Mouse (Mus musculus) heart, embryonic 13.5 days (tissue): ENCODE data around the gene Dytn. TPM values are rescaled to one million over a fixed set of nuclear protein-coding genes. Genes with fewer than 3 reads are reported as not detected.

Source experiments
- ATAC-seq: fragments of 200-750 bp; cut with Nextera tagmentation; 2 replicates; pipeline ENCODE4 v1.8.0; 2017; ENCODE audit warnings: moderate TSS enrichment; ENCODE audit not compliant: insufficient number of reproducible peaks, low FRiP score, low TSS enrichment; ENCODE audit errors: extremely low read depth
- H3K27ac ChIP-seq: fragments of 300-500 bp; sonication (generic); replicated peaks from 2 replicates; pipeline ENCODE4 v1.5.1; 2015; ENCODE audit warnings: moderate library complexity, mild to moderate bottlenecking, inconsistent platforms
- H3K27me3 ChIP-seq: fragments of 300-500 bp; sonication (generic); replicated peaks from 2 replicates; pipeline ENCODE4 v1.6.1; 2015; ENCODE audit warnings: mild to moderate bottlenecking, inconsistent platforms
- H3K36me3 ChIP-seq: fragments of 300-500 bp; sonication (generic); 2 replicates; pipeline ENCODE4 v1.6.1; 2015; ENCODE audit warnings: mild to moderate bottlenecking, inconsistent platforms
- H3K4me1 ChIP-seq: fragments of 300-500 bp; sonication (generic); 2 replicates; pipeline ENCODE4 v1.6.1; 2015; ENCODE audit warnings: inconsistent platforms
- H3K4me2 ChIP-seq: fragments of 300-500 bp; sonication (generic); 2 replicates; pipeline ENCODE4 v1.6.1; 2015; ENCODE audit warnings: inconsistent platforms, mild to moderate bottlenecking, moderate library complexity
- H3K4me3 ChIP-seq: fragments of 300-500 bp; sonication (generic); 2 replicates; pipeline ENCODE4 v1.5.1; 2015; ENCODE audit warnings: moderate library complexity, mild to moderate bottlenecking, inconsistent platforms
- H3K9ac ChIP-seq: fragments of 300-500 bp; sonication (generic); 2 replicates; pipeline ENCODE4 v1.6.1; 2015; ENCODE audit warnings: inconsistent platforms, mild to moderate bottlenecking, moderate library complexity
- H3K9me3 ChIP-seq: fragments of 300-500 bp; sonication (generic); 2 replicates; pipeline ENCODE4 v1.6.1; 2016; ENCODE audit warnings: inconsistent platforms
- WGBS: fragments of 180-500 bp; shearing (Covaris S2); methylation state at CpG from one replicate; pipeline ENCODE4 v1.1.7; 2015; ENCODE audit warnings: mixed read lengths; 5-methylcytosine and 5-hydroxymethylcytosine counted together
- polyA plus RNA-seq: library from polyadenylated mRNA; unstranded; fragments of >200 nt; fragmentation: Nextera tagmentation; extraction: Ambion mirVana; gene quantifications from 2 replicates; pipeline ENCODE4 v1.2.1, GENCODE M21; 2015

The Dytn gene
- polyA plus RNA-seq, 1 experiment from 2014 or later = not detected

GRCm38 (mm10) chr1:63576803-63577202 is 109.9 kb downstream of the Dytn start:
- no peak for ATAC-seq
- no peaks in the 10 kb centered on the region for H3K4me1 ChIP-seq
- H3K4me3 ChIP-seq = no peak overlapping the region
- H3K9me3 ChIP-seq = no peaks in the 10 kb centered on the region
- no peaks in the 10 kb centered on the region for H3K27me3 ChIP-seq
- no peak overlapping the region for H3K4me2 ChIP-seq
- no peaks in the 10 kb centered on the region for H3K36me3 ChIP-seq
- H3K27ac ChIP-seq = no peak overlapping the region
- no peak overlapping the region for H3K9ac ChIP-seq
- 58% methylated on average over 5 of the region's 5 CpGs for WGBS

- ATAC-seq = no peak
- no peaks in the 10 kb centered on the region for H3K4me1 ChIP-seq
- WGBS = 58% methylated on average over 12 of the region's 12 CpGs
- no peaks in the 10 kb centered on the region for H3K9me3 ChIP-seq
- no peak overlapping the region for H3K4me2 ChIP-seq
- no peak overlapping the region for H3K27ac ChIP-seq
- H3K36me3 ChIP-seq = no peaks in the 10 kb centered on the region
- no peaks in the 10 kb centered on the region for H3K27me3 ChIP-seq
- no peak overlapping the region for H3K9ac ChIP-seq
- H3K4me3 ChIP-seq = no peak overlapping the region
Measured at GRCm38 (mm10) chr1:63573864-63574611, 112.7 kb downstream of the Dytn start.

- Histone ChIP-seq H3K9ac (no peak overlapping the region), H3K4me1 (no peaks in the 10 kb centered on the region), H3K4me3 (no peak overlapping the region), H3K27ac (no peak overlapping the region), H3K27me3 (no peaks in the 10 kb centered on the region), H3K9me3 (no peaks in the 10 kb centered on the region), H3K36me3 (no peaks in the 10 kb centered on the region), H3K4me2 (no peak overlapping the region)
- 74% methylated on average over 6 of the region's 6 CpGs for WGBS
- no peak for ATAC-seq
Measured at GRCm38 (mm10) chr1:63573432-63573831, 113.3 kb downstream of the Dytn start.

Other genes starting within 250 kb of the Dytn start
- gene Adam23, start 241.0 kb downstream of the Dytn start, polyA plus RNA-seq = 0.78 and 1.1 TPM in 2 replicates
- gene Gm39653, start 71.0 kb downstream of the Dytn start, polyA plus RNA-seq = not detected in 2 replicates
- gene Mdh1b, start 43.4 kb upstream of the Dytn start, polyA plus RNA-seq = not detected in 2 replicates
- 44.6 and 45.4 TPM in 2 replicates for gene Fastkd2, start 43.7 kb upstream of the Dytn start, polyA plus RNA-seq
- 0.08 TPM in 1 of 2 replicates, not detected in the other for gene 4933402D24Rik, start 82.3 kb upstream of the Dytn start, polyA plus RNA-seq